Mouse (Mus musculus): ENCODE measurements at regions not wholly inside any gene's neighbourhood (a gene's known extent, or its start where the extent isn't known, plus 50 kb on each side); places are given as distances from the start of the nearest gene placed in this dataset.

- H3K4me1 ChIP-seq (ENCODE audit: control insufficient read depth, insufficient read depth, low read length): no peaks in the 10 kb centered on the region
- DNase-seq (ENCODE audit: low spot score) (no peak), ATAC-seq (replicated peaks; ENCODE audit: insufficient number of reproducible peaks, low FRiP score, low TSS enrichment, low read depth) (no peak)
- H3K36me3 ChIP-seq (replicated peaks; ENCODE audit: control insufficient read depth, insufficient read depth, low read depth, low read length): no peaks in the 10 kb centered on the region
- no peak overlapping the region for H3K4me2 ChIP-seq (ENCODE audit: low read depth, low read length)
- no peak overlapping the region for H3K27ac ChIP-seq (replicated peaks; ENCODE audit: low read depth, low read length)
- no peaks in the 10 kb centered on the region for H3K27me3 ChIP-seq (ENCODE audit: control insufficient read depth, insufficient read depth, low read length)
- H3K4me3 ChIP-seq (ENCODE audit: low read depth, low read length): no peak overlapping the region
- H3K9ac ChIP-seq (replicated peaks; ENCODE audit: low read length): no peak overlapping the region
- 81% methylated on average over 3 of the region's 3 CpGs for WGBS
- H3K9me3 ChIP-seq (replicated peaks; ENCODE audit: control insufficient read depth, low read length): no peaks in the 10 kb centered on the region
Measured at GRCm38 (mm10) chr4:150726136-150726480, 74.1 kb upstream of the Slc45a1 start.

GRCm38 (mm10) chr4:150725443-150726135, 73.6 kb upstream of the Slc45a1 start:
- H3K4me1 ChIP-seq (ENCODE audit: control insufficient read depth, insufficient read depth, low read length): no peaks in the 10 kb centered on the region
- no peak overlapping the region for H3K27ac ChIP-seq (replicated peaks; ENCODE audit: low read depth, low read length)
- no peak for ATAC-seq (replicated peaks; ENCODE audit: insufficient number of reproducible peaks, low FRiP score, low TSS enrichment, low read depth)
- H3K4me3 ChIP-seq (ENCODE audit: low read depth, low read length): no peak overlapping the region
- 75% methylated on average over 17 of the region's 17 CpGs for WGBS
- no peak overlapping the region for H3K4me2 ChIP-seq (ENCODE audit: low read depth, low read length)
- no peak overlapping the region for H3K9ac ChIP-seq (replicated peaks; ENCODE audit: low read length)
- no peaks in the 10 kb centered on the region for H3K9me3 ChIP-seq (replicated peaks; ENCODE audit: control insufficient read depth, low read length)
- no peaks in the 10 kb centered on the region for H3K36me3 ChIP-seq (replicated peaks; ENCODE audit: control insufficient read depth, insufficient read depth, low read depth, low read length)
- DNase-seq (ENCODE audit: low spot score): no peak
- no peaks in the 10 kb centered on the region for H3K27me3 ChIP-seq (ENCODE audit: control insufficient read depth, insufficient read depth, low read length)

GRCm38 (mm10) chr4:150724823-150725222, 72.8 kb upstream of the Slc45a1 start:
- no peaks in the 10 kb centered on the region for H3K27me3 ChIP-seq (ENCODE audit: control insufficient read depth, insufficient read depth, low read length)
- H3K9ac ChIP-seq (replicated peaks; ENCODE audit: low read length): no peak overlapping the region
- no peaks in the 10 kb centered on the region for H3K9me3 ChIP-seq (replicated peaks; ENCODE audit: control insufficient read depth, low read length)
- H3K27ac ChIP-seq (replicated peaks; ENCODE audit: low read depth, low read length): no peak overlapping the region
- DNase-seq (ENCODE audit: low spot score) (no peak), ATAC-seq (replicated peaks; ENCODE audit: insufficient number of reproducible peaks, low FRiP score, low TSS enrichment, low read depth) (no peak)
- no peaks in the 10 kb centered on the region for H3K36me3 ChIP-seq (replicated peaks; ENCODE audit: control insufficient read depth, insufficient read depth, low read depth, low read length)
- H3K4me1 ChIP-seq (ENCODE audit: control insufficient read depth, insufficient read depth, low read length): no peaks in the 10 kb centered on the region
- H3K4me3 ChIP-seq (ENCODE audit: low read depth, low read length): no peak overlapping the region
- no peak overlapping the region for H3K4me2 ChIP-seq (ENCODE audit: low read depth, low read length)
- 85% methylated on average over 11 of the region's 11 CpGs for WGBS

- Histone ChIP-seq H3K9ac (replicated peaks; ENCODE audit: low read length) (no peak overlapping the region), H3K9me3 (replicated peaks; ENCODE audit: control insufficient read depth, low read length) (no peaks in the 10 kb centered on the region), H3K36me3 (replicated peaks; ENCODE audit: control insufficient read depth, insufficient read depth, low read depth, low read length) (no peaks in the 10 kb centered on the region), H3K4me3 (ENCODE audit: low read depth, low read length) (no peak overlapping the region), H3K27ac (replicated peaks; ENCODE audit: low read depth, low read length) (no peak overlapping the region), H3K4me1 (ENCODE audit: control insufficient read depth, insufficient read depth, low read length) (no peaks in the 10 kb centered on the region), H3K4me2 (ENCODE audit: low read depth, low read length) (no peak overlapping the region), H3K27me3 (ENCODE audit: control insufficient read depth, insufficient read depth, low read length) (no peaks in the 10 kb centered on the region)
- no peak for DNase-seq (ENCODE audit: low spot score)
- 48% methylated on average over 12 of the region's 12 CpGs for WGBS
- ATAC-seq (replicated peaks; ENCODE audit: insufficient number of reproducible peaks, low FRiP score, low TSS enrichment, low read depth): no peak
Measured at GRCm38 (mm10) chr4:150721619-150722283, 69.8 kb upstream of the Slc45a1 start.

- Histone ChIP-seq H3K4me3 (ENCODE audit: low read depth, low read length) (no peak overlapping the region), H3K27me3 (ENCODE audit: control insufficient read depth, insufficient read depth, low read length) (no peaks in the 10 kb centered on the region), H3K4me1 (ENCODE audit: control insufficient read depth, insufficient read depth, low read length) (no peaks in the 10 kb centered on the region), H3K27ac (replicated peaks; ENCODE audit: low read depth, low read length) (no peak overlapping the region), H3K9me3 (replicated peaks; ENCODE audit: control insufficient read depth, low read length) (no peaks in the 10 kb centered on the region), H3K4me2 (ENCODE audit: low read depth, low read length) (no peak overlapping the region), H3K9ac (replicated peaks; ENCODE audit: low read length) (no peak overlapping the region), H3K36me3 (replicated peaks; ENCODE audit: control insufficient read depth, insufficient read depth, low read depth, low read length) (no peaks in the 10 kb centered on the region)
- WGBS: 74% methylated on average over 7 of the region's 7 CpGs
- ATAC-seq (replicated peaks; ENCODE audit: insufficient number of reproducible peaks, low FRiP score, low TSS enrichment, low read depth): 0 out of 2 replicates have a peak, but pooled peaks have one; percentile 14
- no peak for DNase-seq (ENCODE audit: low spot score)
Measured at GRCm38 (mm10) chr4:150717866-150718265, 65.9 kb upstream of the Slc45a1 start.

- H3K9me3 ChIP-seq (replicated peaks; ENCODE audit: control insufficient read depth, low read length): no peaks in the 10 kb centered on the region
- H3K36me3 ChIP-seq (replicated peaks; ENCODE audit: control insufficient read depth, insufficient read depth, low read depth, low read length): no peaks in the 10 kb centered on the region
- H3K4me1 ChIP-seq (ENCODE audit: control insufficient read depth, insufficient read depth, low read length): no peaks in the 10 kb centered on the region
- H3K4me3 ChIP-seq (ENCODE audit: low read depth, low read length): no peak overlapping the region
- H3K4me2 ChIP-seq (ENCODE audit: low read depth, low read length): no peak overlapping the region
- no peaks in the 10 kb centered on the region for H3K27me3 ChIP-seq (ENCODE audit: control insufficient read depth, insufficient read depth, low read length)
- H3K27ac ChIP-seq (replicated peaks; ENCODE audit: low read depth, low read length): no peak overlapping the region
- 74% methylated on average over 2 of the region's 2 CpGs for WGBS
- H3K9ac ChIP-seq (replicated peaks; ENCODE audit: low read length): no peak overlapping the region
- no peak for ATAC-seq (replicated peaks; ENCODE audit: insufficient number of reproducible peaks, low FRiP score, low TSS enrichment, low read depth)
- no peak for DNase-seq (ENCODE audit: low spot score)
Measured at GRCm38 (mm10) chr4:150715051-150715450, 63.1 kb upstream of the Slc45a1 start.

GRCm38 (mm10) chr4:150713291-150713690, 61.3 kb upstream of the Slc45a1 start:
- 43% methylated on average over 5 of the region's 5 CpGs for WGBS
- no peaks in the 10 kb centered on the region for H3K36me3 ChIP-seq (replicated peaks; ENCODE audit: control insufficient read depth, insufficient read depth, low read depth, low read length)
- DNase-seq (ENCODE audit: low spot score) (no peak), ATAC-seq (replicated peaks; ENCODE audit: insufficient number of reproducible peaks, low FRiP score, low TSS enrichment, low read depth) (no peak)
- no peak overlapping the region for H3K27ac ChIP-seq (replicated peaks; ENCODE audit: low read depth, low read length)
- no peak overlapping the region for H3K9ac ChIP-seq (replicated peaks; ENCODE audit: low read length)
- no peak overlapping the region for H3K4me3 ChIP-seq (ENCODE audit: low read depth, low read length)
- H3K9me3 ChIP-seq (replicated peaks; ENCODE audit: control insufficient read depth, low read length): no peaks in the 10 kb centered on the region
- no peaks in the 10 kb centered on the region for H3K27me3 ChIP-seq (ENCODE audit: control insufficient read depth, insufficient read depth, low read length)
- H3K4me1 ChIP-seq (ENCODE audit: control insufficient read depth, insufficient read depth, low read length): no peaks in the 10 kb centered on the region
- no peak overlapping the region for H3K4me2 ChIP-seq (ENCODE audit: low read depth, low read length)

GRCm38 (mm10) chr4:150712856-150713255, 60.9 kb upstream of the Slc45a1 start:
- H3K27me3 ChIP-seq (ENCODE audit: control insufficient read depth, insufficient read depth, low read length): no peaks in the 10 kb centered on the region
- H3K4me3 ChIP-seq (ENCODE audit: low read depth, low read length): no peak overlapping the region
- ATAC-seq (replicated peaks; ENCODE audit: insufficient number of reproducible peaks, low FRiP score, low TSS enrichment, low read depth) (no peak), DNase-seq (ENCODE audit: low spot score) (no peak)
- H3K9ac ChIP-seq (replicated peaks; ENCODE audit: low read length): no peak overlapping the region
- H3K9me3 ChIP-seq (replicated peaks; ENCODE audit: control insufficient read depth, low read length): no peaks in the 10 kb centered on the region
- H3K27ac ChIP-seq (replicated peaks; ENCODE audit: low read depth, low read length): no peak overlapping the region
- no peaks in the 10 kb centered on the region for H3K36me3 ChIP-seq (replicated peaks; ENCODE audit: control insufficient read depth, insufficient read depth, low read depth, low read length)
- no peaks in the 10 kb centered on the region for H3K4me1 ChIP-seq (ENCODE audit: control insufficient read depth, insufficient read depth, low read length)
- H3K4me2 ChIP-seq (ENCODE audit: low read depth, low read length): no peak overlapping the region
- WGBS: 63% methylated on average over 10 of the region's 10 CpGs

Data from embryonic facial prominence, embryonic 11.5 days (tissue).